Mouse (Mus musculus) kidney, postnatal 0 days (tissue): ENCODE measurements around the gene Mpv17l2. TPM values are rescaled to one million over a fixed set of nuclear protein-coding genes. Genes with fewer than 3 reads are reported as not detected.

ENCODE experiments used
- ATAC-seq: fragments of 200-750 bp; cut with Nextera tagmentation; replicated peaks from 2 replicates; pipeline ENCODE4 v1.8.0; 2017; ENCODE audit warnings: low read depth, moderate number of reproducible peaks, moderate TSS enrichment, moderate library complexity; ENCODE audit not compliant: low FRiP score
- DNase-seq: peaks from one replicate; pipeline ENCODE4 v3.0.0-alpha.2; 2016; ENCODE audit warnings: low spot score
- H3K27ac ChIP-seq: fragments of 300-500 bp; sonication (generic); 2 replicates; pipeline ENCODE4 v1.5.1; 2014; ENCODE audit warnings: mild to moderate bottlenecking
- H3K27me3 ChIP-seq: fragments of 300-500 bp; sonication (generic); 2 replicates; pipeline ENCODE4 v1.6.1; 2014; ENCODE audit warnings: low read length, mixed read lengths; ENCODE audit not compliant: insufficient read depth
- H3K36me3 ChIP-seq: fragments of 300-500 bp; sonication (generic); 2 replicates; pipeline ENCODE4 v1.6.1; 2014; ENCODE audit warnings: low read length, mixed read lengths; ENCODE audit not compliant: insufficient read depth
- H3K4me1 ChIP-seq: fragments of 300-500 bp; sonication (generic); replicated peaks from 2 replicates; pipeline ENCODE4 v1.6.1; 2014; ENCODE audit warnings: antibody characterized with exemption, low read length, mixed read lengths; ENCODE audit not compliant: insufficient read depth
- H3K4me2 ChIP-seq: fragments of 300-500 bp; sonication (generic); 2 replicates; pipeline ENCODE4 v1.6.1; 2014; ENCODE audit warnings: mild to moderate bottlenecking, low read length, moderate library complexity, mixed read lengths
- H3K4me3 ChIP-seq: fragments of 300-500 bp; sonication (generic); replicated peaks from 2 replicates; pipeline ENCODE4 v1.5.1; 2014; ENCODE audit warnings: low read depth, low read length
- H3K9ac ChIP-seq: fragments of 300-500 bp; sonication (generic); 2 replicates; pipeline ENCODE4 v1.6.1; 2014; ENCODE audit warnings: low read depth, low read length
- H3K9me3 ChIP-seq: fragments of 300-500 bp; sonication (generic); replicated peaks from 2 replicates; pipeline ENCODE4 v1.6.1; 2016; ENCODE audit warnings: low read length, inconsistent platforms, mixed read lengths
- CTCF ChIP-seq: IDR thresholded peaks from 2 replicates; pipeline ENCODE4 v1.5.1; 2016; ENCODE audit warnings: antibody characterized with exemption, low read depth, mild to moderate bottlenecking, moderate library complexity
- WGBS: fragments of 180-500 bp; shearing (Covaris S2); extraction: QIAGEN DNeasy Blood & Tissue Kit; methylation state at CpG from one replicate; pipeline ENCODE4 v1.1.7; 2014; 5-methylcytosine and 5-hydroxymethylcytosine counted together
- polyA plus RNA-seq: library from polyadenylated mRNA; unstranded; fragments of >200 nt; fragmentation: Nextera tagmentation; extraction: Ambion mirVana; gene quantifications from 2 replicates; pipeline ENCODE4 v1.2.1, GENCODE M21; 2015

Gene Mpv17l2
- polyA plus RNA-seq, 1 experiment from 2014 or later = 78.2 TPM

- Histone ChIP-seq H3K9ac (no peak overlapping the region), H3K4me2 (no peak overlapping the region), H3K27ac (no peak overlapping the region), H3K4me3 (no peak overlapping the region), H3K27me3 (no peaks in the 10 kb centered on the region), H3K4me1 (peaks cover 19% of the 10 kb centered on the region), H3K36me3 (no peaks in the 10 kb centered on the region), H3K9me3 (no peaks in the 10 kb centered on the region)
- 79% methylated on average over 13 of the region's 13 CpGs for WGBS
- TF ChIP-seq CTCF = no peak
- ATAC-seq (no peak), DNase-seq (no peak)
These were observed 10.5 kb downstream of the Mpv17l2 start for GRCm38 (mm10) chr8:70750128-70750680.

GRCm38 (mm10) chr8:70749097-70749674 lies 11.6 kb downstream of the Mpv17l2 start:
- no peak overlapping the region for H3K4me3 ChIP-seq
- H3K27me3 ChIP-seq = no peaks in the 10 kb centered on the region
- WGBS = 84% methylated on average over 19 of the region's 19 CpGs
- no peak for TF ChIP-seq CTCF
- H3K9ac ChIP-seq = no peak overlapping the region
- H3K9me3 ChIP-seq = no peaks in the 10 kb centered on the region
- no peak overlapping the region for H3K27ac ChIP-seq
- H3K4me2 ChIP-seq = no peak overlapping the region
- DNase-seq = no peak
- H3K36me3 ChIP-seq = no peaks in the 10 kb centered on the region
- no peak for ATAC-seq
- H3K4me1 ChIP-seq = peaks cover 22% of the 10 kb centered on the region

- Histone ChIP-seq H3K27ac (no peak overlapping the region), H3K27me3 (0 out of 2 replicates have a peak, but pooled peaks cover 3% of the 10 kb centered on the region), H3K9ac (no peak overlapping the region), H3K36me3 (no peaks in the 10 kb centered on the region), H3K4me2 (no peak overlapping the region), H3K4me1 (peaks cover 25% of the 10 kb centered on the region; the same call in 1 of the 2 replicates), H3K4me3 (no peak overlapping the region), H3K9me3 (no peaks in the 10 kb centered on the region)
- no peak for DNase-seq
- TF ChIP-seq CTCF = no peak
- WGBS = 87% methylated on average over 23 of the region's 23 CpGs
- ATAC-seq = no peak
These were observed 12.3 kb downstream of the Mpv17l2 start for GRCm38 (mm10) chr8:70748246-70749096.

- no peak for TF ChIP-seq CTCF
- Histone ChIP-seq H3K4me3 (no peak overlapping the region), H3K9me3 (no peaks in the 10 kb centered on the region), H3K27ac (no peak overlapping the region), H3K4me2 (no peak overlapping the region), H3K36me3 (no peaks in the 10 kb centered on the region), H3K4me1 (peaks cover 22% of the 10 kb centered on the region; the same call in 1 of the 2 replicates), H3K9ac (no peak overlapping the region), H3K27me3 (0 out of 2 replicates have a peak, but pooled peaks cover 6% of the 10 kb centered on the region)
- 72% methylated on average over 18 of the region's 18 CpGs for WGBS
- ATAC-seq = no peak
- no peak for DNase-seq
These were observed 13.4 kb downstream of the Mpv17l2 start for GRCm38 (mm10) chr8:70747211-70747890.

GRCm38 (mm10) chr8:70746676-70747075 lies 14.1 kb downstream of the Mpv17l2 start:
- no peak overlapping the region for H3K9ac ChIP-seq
- no peaks in the 10 kb centered on the region for H3K36me3 ChIP-seq
- ATAC-seq = no peak
- WGBS = 51% methylated on average over 9 of the region's 9 CpGs
- TF ChIP-seq CTCF = no peak
- no peak for DNase-seq
- H3K27me3 ChIP-seq = 0 out of 2 replicates have a peak, but pooled peaks cover 6% of the 10 kb centered on the region
- no peak overlapping the region for H3K4me2 ChIP-seq
- H3K4me3 ChIP-seq = no peak overlapping the region
- no peaks in the 10 kb centered on the region for H3K9me3 ChIP-seq
- H3K4me1 ChIP-seq = 0 out of 2 replicates have a peak, but pooled peaks cover 20% of the 10 kb centered on the region
- H3K27ac ChIP-seq = no peak overlapping the region
